In the genomic region with DNA sequence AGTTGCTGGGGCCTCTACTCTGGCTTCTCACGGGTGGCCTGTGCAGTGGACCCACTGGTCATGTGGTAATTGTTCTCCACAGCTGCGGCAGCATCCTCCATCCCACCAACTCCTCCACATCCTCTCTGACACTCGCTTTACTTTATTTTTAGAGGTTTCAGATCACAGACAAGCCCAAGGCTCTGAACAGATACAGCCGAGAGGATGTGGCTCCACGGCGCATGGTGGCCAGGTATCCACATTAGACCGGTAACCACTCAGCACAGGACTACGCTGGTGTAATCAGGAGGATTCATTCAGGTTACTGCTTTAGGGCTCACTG, we compare ENCODE assay signal across 10 mouse cellular contexts. TPM values are rescaled to one million over a fixed set of nuclear protein-coding genes. Genes with fewer than 3 reads are reported as not detected.
A peak's percentile ranks its signal among the peaks of the same experiment; 100 is the strongest.
DNase-seq lines count a peak whose midpoint lies in the region; ATAC-seq and TF ChIP-seq lines count a peak whose summit lies in the region.
"Had no signal": no experiment of that assay in that cellular context is flagged by ENCODE, and none has a peak within 500 bp of the region (broad histone marks: within the 10 kb centered on the region; RNA-seq: fewer than 3 reads in every experiment).

No protein-coding gene starts in this region.

- WGBS in heart, postnatal 0 days = 53% methylated on average over 8 of the region's 8 CpGs

- no peak for DNase-seq in heart, postnatal 0 days (ENCODE audit: low spot score)
- DNase-seq in heart, adult 11 months = no peak
- DNase-seq in CD4-positive helper T cell, adult 2 months (ENCODE audit: low read depth, low spot score) = peak; percentile 55
- peak; percentile 51 for DNase-seq in splenic B cell, adult 2 months (ENCODE audit: low read depth, low spot score)
- no peak for DNase-seq in Muller cell, postnatal 12 days (ENCODE audit: inconsistent ontology term)
- DNase-seq in cerebellum, postnatal 4 days (ENCODE audit: low spot score in 2 of 2) = no peak
- DNase-seq: layer of hippocampus, postnatal 36 days; lung, adult 2 months had no signal

- H3K9ac ChIP-seq in heart, postnatal 0 days (replicated peaks; ENCODE audit: low read depth, low read length) = no peak overlapping the region

- H3K4me3 ChIP-seq in heart, postnatal 0 days (ENCODE audit: low read depth, low read length) = no peak overlapping the region
- H3K4me3 ChIP-seq in cortical plate, adult 2 months (ENCODE audit: insufficient read depth, low read length) = no peak overlapping the region

- no peaks in the 10 kb centered on the region for H3K27me3 ChIP-seq in heart, postnatal 0 days (ENCODE audit: control insufficient read depth, insufficient read depth, low read length)
- no peaks in the 10 kb centered on the region for H3K27me3 ChIP-seq in splenic B cell, adult 2 months (ENCODE audit: control insufficient read depth, insufficient read depth, low read length, poor library complexity, severe bottlenecking)

- peak overlapping the region; percentile 83 for H3K27ac ChIP-seq in heart, postnatal 0 days (ENCODE audit: low read depth)
- 0 out of 2 replicates have a peak overlapping the region, but pooled peaks have one; percentile 20 for H3K27ac ChIP-seq in cortical plate, adult 2 months (ENCODE audit: insufficient read depth, low read length)

- TF ChIP-seq CTCF in heart, postnatal 0 days (IDR thresholded peaks at IDR 0.05; ENCODE audit: low read depth) = no peak
- no peak for TF ChIP-seq CTCF in cortical plate, adult 2 months (IDR thresholded peaks at IDR 0.05; ENCODE audit: extremely low read depth, insufficient read depth, low read length)

- TF ChIP-seq EP300 in heart, postnatal 0 days (IDR thresholded peaks at IDR 0.05; ENCODE audit: low read depth) = no peak

- peaks cover 58% of the 10 kb centered on the region for H3K4me1 ChIP-seq in heart, postnatal 0 days (ENCODE audit: control insufficient read depth, insufficient read depth)
- H3K4me1 ChIP-seq in cortical plate, adult 2 months (ENCODE audit: control insufficient read depth, insufficient read depth, low read length) = peaks cover 13% of the 10 kb centered on the region; the same call in 1 of the 2 replicates

- ATAC-seq in heart, postnatal 0 days (ENCODE audit: insufficient read depth, low read depth) = 0 out of 2 replicates have a peak, but pooled peaks have one; percentile 18
- ATAC-seq: midbrain, embryonic 16.5 days had no signal

- H3K36me3 ChIP-seq in heart, postnatal 0 days (replicated peaks; ENCODE audit: control insufficient read depth, insufficient read depth, low read length) = no peaks in the 10 kb centered on the region
- H3K36me3 ChIP-seq in splenic B cell, adult 2 months (ENCODE audit: control insufficient read depth, insufficient read depth, low read length, poor library complexity, severe bottlenecking) = no peaks in the 10 kb centered on the region

- no peaks in the 10 kb centered on the region for H3K9me3 ChIP-seq in heart, postnatal 0 days (replicated peaks; ENCODE audit: control insufficient read depth, low read length)

- peak overlapping the region; percentile 10; the same call in 1 of the 2 replicates for H3K4me2 ChIP-seq in heart, postnatal 0 days (ENCODE audit: low read depth, low read length)

- TF ChIP-seq POLR2A in cortical plate, adult 2 months (IDR thresholded peaks at IDR 0.05; ENCODE audit: extremely low read depth, insufficient read depth, low read length) = no peak

RNA-seq across cellular contexts. Expression of gene Pitpnm2, which starts 16.5 kb away (rescaled TPM):
- 17.1 and 28.6 TPM in 2 replicates for total RNA-seq in heart, postnatal 0 days (2014; rRNA removed; ENCODE audit: low replicate concordance)
- 3.1 and 3.2 TPM in 2 replicates for polyA plus RNA-seq in heart, postnatal 0 days (2015; fragmentation: Nextera tagmentation; extraction: Ambion mirVana)
- polyA plus RNA-seq in cortical plate, adult 2 months (2012; rRNA removed) = 178 and 196 TPM in 2 replicates

Comparison
In these comparisons a context has a peak if more than half of its experiments do, and no peak if none do; other contexts are left out.
1. DNase-seq: peak in CD4-positive helper T cell, adult 2 months (single experiment) and splenic B cell, adult 2 months (single experiment); none in heart, postnatal 0 days (single experiment), heart, adult 11 months (single experiment), Muller cell, postnatal 12 days (single experiment) and cerebellum, postnatal 4 days (0 of 2).
2. RNA of gene Pitpnm2, which starts 16.5 kb away (polyA plus RNA-seq): 178 to 196 TPM in cortical plate, adult 2 months; 3.1 to 3.2 TPM in heart, postnatal 0 days; every median in the first group is over 10 times any median in the second.